Mouse (Mus musculus) urinary bladder, adult 18-20 months (tissue): ENCODE data around the gene Dach1.

ENCODE experiments used
- DNase-seq, 2 experiments: peaks; one replicate each; pipeline ENCODE4 v3.0.0; 2022; ENCODE audit warnings: low spot score in 2 of 2, mixed read lengths in 2 of 2

Dach1 gene

GRCm38 (mm10) chr14:98108764-98109163 is 60.8 kb downstream of the Dach1 start:
- DNase-seq: no peak

GRCm38 (mm10) chr14:98106208-98106607 is 63.4 kb downstream of the Dach1 start:
- DNase-seq: no peak

- no peak for DNase-seq
These were observed 65.1 kb downstream of the Dach1 start for GRCm38 (mm10) chr14:98104314-98104955.

GRCm38 (mm10) chr14:98095229-98095628 is 74.3 kb downstream of the Dach1 start:
- no peak for DNase-seq

GRCm38 (mm10) chr14:98089246-98089645 is 80.3 kb downstream of the Dach1 start:
- no peak for DNase-seq

GRCm38 (mm10) chr14:98087355-98087754 is 82.2 kb downstream of the Dach1 start:
- no peak for DNase-seq

- DNase-seq: no peak
These were observed 82.8 kb downstream of the Dach1 start for GRCm38 (mm10) chr14:98086794-98087193.

GRCm38 (mm10) chr14:98085141-98085540 is 84.4 kb downstream of the Dach1 start:
- no peak for DNase-seq

- DNase-seq: no peak
These were observed 84.8 kb downstream of the Dach1 start for GRCm38 (mm10) chr14:98084720-98085119.

- no peak for DNase-seq
These were observed 86.1 kb downstream of the Dach1 start for GRCm38 (mm10) chr14:98083419-98083818.

- no peak for DNase-seq
These were observed 89.6 kb downstream of the Dach1 start for GRCm38 (mm10) chr14:98080014-98080413.

- DNase-seq: no peak
These were observed 91.6 kb downstream of the Dach1 start for GRCm38 (mm10) chr14:98077996-98078395.

- no peak for DNase-seq
These were observed 96.0 kb downstream of the Dach1 start for GRCm38 (mm10) chr14:98073421-98074080.

- DNase-seq: no peak
These were observed 96.7 kb downstream of the Dach1 start for GRCm38 (mm10) chr14:98072647-98073420.

- DNase-seq: no peak
These were observed 97.7 kb downstream of the Dach1 start for GRCm38 (mm10) chr14:98071877-98072276.

GRCm38 (mm10) chr14:98067273-98067905 is 102.2 kb downstream of the Dach1 start:
- no peak for DNase-seq

- no peak for DNase-seq
These were observed 105.4 kb downstream of the Dach1 start for GRCm38 (mm10) chr14:98064190-98064589.

- DNase-seq: no peak
These were observed 120.2 kb downstream of the Dach1 start for GRCm38 (mm10) chr14:98049329-98049728.

GRCm38 (mm10) chr14:98048403-98048802 is 121.2 kb downstream of the Dach1 start:
- DNase-seq: no peak

GRCm38 (mm10) chr14:98047670-98048069 is 121.9 kb downstream of the Dach1 start:
- no peak for DNase-seq

GRCm38 (mm10) chr14:98046960-98047359 is 122.6 kb downstream of the Dach1 start:
- no peak for DNase-seq

GRCm38 (mm10) chr14:98038524-98038923 is 131.0 kb downstream of the Dach1 start:
- no peak for DNase-seq
